Mouse (Mus musculus) kidney, adult 9 months (tissue): ENCODE results near the gene Adcyap1.

Experiments
- DNase-seq: peaks from one replicate; pipeline ENCODE4 v3.0.0; 2022

Gene Adcyap1

DNA sequence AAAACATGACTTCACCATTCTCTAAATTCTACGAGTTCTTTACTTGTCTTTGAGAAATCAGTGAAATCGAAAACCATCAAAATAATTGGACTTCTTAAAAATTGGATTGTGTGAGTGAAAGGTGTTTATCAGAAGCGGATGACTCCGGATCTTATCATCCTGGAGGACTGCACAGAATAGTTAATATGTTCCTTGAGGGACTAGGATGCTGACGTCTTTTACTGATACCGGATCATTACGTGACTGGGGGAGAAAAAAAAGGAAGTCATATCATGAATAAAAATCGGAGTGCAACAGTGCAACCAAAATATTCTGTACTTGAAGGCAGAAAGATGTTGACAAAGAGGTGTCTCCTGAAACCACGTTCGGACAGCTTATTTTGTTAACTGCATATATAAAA is at the start of gene Adcyap1:
Gene Adcyap1 (plus strand): TSS at position 301 of the 400 bp plus-strand sequence.
- DNase-seq: no peak

DNA sequence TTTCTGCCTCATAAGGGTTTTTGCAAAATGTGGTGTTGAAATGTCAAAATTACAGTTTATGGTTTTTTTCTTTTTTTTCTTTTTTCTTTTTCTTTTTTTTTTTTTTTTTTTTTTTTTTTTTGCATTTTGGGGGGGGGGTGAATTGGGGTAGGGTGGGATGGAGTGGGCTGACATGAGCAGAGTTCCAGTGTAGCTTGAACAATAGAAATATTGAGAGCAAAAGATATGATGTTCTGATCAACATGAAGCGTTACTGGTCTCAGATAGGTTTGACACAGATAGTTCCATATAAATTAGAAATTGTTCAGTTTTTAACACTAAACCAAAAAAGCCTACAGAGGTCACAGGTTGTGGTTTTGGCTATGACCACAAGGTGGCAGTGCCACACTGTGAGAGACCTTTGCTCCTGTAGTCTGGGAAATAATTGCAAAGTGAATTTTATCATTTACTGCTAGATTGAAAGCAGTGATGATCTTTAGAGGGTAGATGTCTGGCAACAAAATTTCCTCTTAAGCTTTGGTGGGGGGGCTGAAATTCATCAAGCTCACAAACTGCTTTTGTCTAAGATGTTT is 40.5 kb upstream of the Adcyap1 start:
- DNase-seq: peak; percentile 47

DNA sequence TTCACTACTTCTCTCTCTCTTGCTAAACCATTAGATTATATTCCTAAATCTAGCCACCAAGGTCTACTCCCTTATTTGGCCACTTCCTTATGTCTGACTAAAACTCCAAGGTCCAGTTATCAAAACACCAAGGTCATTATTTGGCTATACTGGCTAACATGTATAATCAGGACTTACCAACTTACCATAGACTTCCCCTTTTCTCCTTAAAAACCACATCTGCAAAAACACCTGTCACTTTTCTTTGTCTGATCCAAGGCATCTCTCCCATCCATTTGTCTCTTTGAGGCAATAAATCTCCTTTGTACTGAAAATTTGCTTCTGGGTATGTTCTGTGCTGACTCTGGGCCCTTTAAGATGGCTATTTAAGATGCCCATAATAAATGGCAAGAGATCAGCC is 29.2 kb upstream of the Adcyap1 start:
- DNase-seq: no peak

DNA sequence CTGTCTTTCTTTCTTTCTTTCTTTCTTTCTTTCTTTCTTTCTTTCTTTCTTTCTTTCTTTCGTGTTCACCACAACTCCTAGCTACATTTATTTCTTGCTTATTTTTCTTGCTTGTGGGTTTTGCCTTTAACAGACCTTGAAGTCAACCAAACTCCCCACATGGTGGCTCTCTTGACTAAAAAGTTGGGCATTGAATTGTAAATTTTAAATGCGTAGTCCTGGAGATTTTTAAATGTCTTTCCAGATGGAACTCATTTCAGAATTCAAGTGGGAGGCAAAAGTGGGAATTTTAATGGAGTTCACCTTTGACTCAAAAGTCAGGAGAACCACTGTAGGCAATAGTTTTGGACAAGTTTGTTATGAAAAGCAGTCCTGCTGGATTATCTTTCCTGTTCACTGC is 2.0 kb upstream of the Adcyap1 start:
- no peak for DNase-seq

DNA sequence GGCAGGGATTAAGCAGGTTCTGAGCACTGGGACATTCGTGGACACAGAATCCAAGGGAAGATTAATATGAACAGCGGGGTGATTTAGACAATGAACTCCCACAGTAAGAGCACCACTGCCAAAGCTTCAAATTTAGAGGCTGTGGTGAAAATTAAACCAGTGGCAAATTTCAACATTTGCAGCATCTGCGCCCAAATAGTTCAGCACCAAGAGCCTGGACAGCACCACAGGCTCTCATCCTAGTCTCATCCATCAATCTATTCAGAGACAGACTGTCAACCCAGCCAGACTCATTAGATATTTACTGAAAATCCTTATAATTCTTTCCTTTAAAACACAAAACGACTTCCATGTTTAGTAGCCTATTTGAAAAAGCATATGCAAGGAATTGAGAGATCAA is 604 bp upstream of the Adcyap1 start:
- DNase-seq: no peak

DNA sequence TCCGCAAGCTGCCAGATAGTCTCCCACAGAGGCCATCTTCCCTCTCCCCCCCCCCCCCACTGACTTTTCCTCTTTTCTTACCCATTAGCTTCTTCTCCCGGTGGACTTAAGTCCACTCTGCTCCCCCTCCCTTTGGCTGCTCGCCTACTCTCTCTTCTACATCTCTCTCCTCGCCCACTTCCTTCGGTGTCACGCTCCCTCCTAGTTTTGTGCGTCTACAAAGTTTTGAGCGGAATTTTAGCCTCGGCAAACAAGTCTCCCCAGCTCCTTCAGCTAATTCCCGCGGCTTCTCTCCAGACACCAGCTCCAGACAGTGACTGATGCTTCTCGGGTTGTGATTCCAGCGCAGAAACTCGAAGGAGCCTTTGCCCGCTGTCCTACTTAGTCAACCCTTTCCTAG is 401 bp downstream of the Adcyap1 start:
- DNase-seq: no peak

DNA sequence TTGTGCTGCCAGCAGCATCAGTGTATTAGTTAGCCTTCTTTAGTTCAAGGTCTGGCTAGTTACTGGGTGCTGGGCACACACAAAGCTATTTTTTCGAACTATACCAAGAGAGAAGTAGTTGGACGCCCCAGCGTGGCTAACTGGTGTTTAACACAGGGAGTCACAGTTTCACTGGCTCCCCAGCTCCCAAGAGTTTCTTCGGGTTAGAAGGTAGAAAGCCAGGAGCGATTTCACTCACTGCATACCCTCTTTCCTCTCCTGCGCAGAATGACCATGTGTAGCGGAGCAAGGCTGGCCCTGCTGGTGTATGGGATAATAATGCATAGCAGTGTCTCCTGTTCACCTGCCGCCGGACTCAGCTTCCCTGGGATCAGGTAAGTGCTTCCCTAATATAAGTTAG is 930 bp downstream of the Adcyap1 start:
- DNase-seq: no peak

DNA sequence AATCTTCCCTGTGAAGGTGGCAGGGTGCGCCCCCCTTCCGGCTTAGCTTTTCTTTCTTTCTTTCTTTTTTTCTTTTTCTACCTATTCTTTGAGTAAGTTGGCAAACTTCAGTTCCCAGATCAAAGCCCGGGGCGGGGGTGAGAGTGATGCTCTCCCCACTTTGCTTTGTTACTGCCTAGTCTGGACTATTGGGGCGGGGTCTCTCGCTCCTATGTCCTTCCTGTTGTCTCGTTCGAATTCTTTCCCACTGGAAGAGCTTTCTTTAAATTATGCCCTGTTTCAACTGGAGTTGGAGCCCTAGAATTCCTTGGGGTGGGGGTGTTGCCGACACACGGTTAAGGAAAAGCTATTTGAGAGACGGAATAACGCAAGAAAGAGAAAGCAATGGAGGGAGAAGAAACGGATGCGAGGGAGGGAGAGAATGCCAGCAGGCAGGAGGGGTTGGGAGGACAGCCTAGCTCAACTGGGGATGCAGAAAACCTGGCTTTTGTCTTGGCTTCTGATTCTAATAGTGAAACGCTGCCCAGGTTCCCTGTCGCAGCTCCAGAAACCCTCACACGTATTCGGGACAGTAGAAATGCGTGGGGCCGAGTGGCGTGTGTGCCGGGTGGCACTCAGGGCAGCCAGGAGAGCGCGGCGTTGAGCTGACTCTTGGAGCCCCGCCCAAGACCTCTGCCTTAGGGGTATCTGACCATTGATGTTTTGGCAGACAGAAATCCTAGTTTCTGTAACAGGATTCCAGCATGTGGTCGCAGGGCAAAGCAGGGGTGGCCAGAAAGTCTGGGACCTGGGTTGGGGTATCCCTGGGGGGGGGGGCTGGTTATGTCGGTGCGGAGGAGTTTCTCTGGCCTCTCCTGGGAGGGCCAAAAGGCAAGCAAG is 1.8 kb downstream of the Adcyap1 start:
- DNase-seq: no peak

DNA sequence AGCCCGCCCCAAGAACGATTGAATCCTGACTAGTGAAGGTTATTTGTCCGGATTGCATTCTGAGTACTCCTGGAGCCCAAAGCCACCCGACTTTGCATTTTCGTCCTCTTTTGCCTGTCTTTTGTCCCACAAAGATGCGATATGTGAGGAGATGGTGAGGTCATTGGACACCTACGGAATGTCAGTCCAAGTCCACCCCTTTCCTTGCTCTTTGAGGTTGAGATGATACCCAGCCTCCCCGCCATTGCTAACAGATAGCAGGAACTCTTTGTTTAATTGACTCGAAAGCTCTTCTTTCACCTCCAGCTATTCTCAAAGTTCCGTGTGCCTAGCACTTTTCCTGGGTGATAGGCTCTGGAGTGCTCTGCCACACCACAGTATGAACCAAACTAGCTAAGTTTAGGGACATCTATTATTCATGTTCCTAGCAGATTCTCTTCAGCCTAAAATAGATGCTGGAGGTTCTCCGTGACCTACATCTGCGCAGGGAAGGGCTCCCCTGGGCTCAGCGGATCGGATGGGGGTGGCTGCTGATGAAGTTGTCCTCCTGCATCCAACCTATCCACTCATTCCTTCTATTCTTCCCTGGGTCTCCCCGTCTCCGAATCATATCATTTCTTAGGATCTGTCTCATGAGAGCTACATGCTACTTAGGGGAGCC is 2.6 kb downstream of the Adcyap1 start:
- DNase-seq: no peak

DNA sequence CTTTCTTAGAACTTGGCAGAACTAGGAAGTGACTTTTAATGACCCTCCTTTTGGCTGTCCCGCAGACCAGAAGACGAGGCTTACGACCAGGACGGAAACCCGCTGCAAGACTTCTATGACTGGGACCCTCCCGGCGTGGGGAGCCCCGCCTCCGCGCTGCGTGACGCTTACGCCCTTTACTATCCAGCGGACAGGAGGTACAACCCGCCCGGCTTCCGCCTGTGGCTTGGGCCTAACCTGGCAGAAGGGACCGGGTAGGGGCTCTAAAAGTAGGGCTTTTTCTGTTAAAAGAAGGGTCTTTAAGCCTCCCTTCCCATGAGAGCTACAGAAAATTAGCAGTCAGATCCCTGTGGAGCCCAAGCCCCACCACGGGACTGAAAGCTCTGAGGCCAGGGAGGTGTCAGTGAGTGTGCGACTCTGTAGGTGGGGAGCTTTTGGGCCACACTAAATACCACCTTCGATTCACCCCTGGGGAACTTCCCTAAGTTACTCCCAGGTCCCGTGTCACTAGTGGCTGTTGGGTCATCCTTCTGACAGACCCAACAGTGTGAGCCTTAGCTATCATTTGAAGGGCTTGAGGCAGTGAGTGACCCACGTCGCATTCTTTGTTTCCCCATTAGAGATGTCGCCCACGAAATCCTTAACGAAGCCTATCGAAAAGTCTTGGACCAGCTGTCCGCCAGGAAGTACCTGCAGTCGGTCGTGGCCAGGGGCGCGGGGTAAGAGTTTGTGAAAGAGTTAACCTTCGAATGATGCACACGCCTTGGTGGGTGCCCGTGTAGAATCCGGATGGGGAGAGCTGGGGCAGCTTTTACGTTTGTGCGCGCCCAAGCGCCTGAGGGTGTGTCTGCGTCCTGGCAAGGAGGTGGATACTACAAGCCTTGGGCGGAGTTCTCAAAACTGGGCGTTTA is 3.6 kb downstream of the Adcyap1 start:
- DNase-seq: no peak

DNA sequence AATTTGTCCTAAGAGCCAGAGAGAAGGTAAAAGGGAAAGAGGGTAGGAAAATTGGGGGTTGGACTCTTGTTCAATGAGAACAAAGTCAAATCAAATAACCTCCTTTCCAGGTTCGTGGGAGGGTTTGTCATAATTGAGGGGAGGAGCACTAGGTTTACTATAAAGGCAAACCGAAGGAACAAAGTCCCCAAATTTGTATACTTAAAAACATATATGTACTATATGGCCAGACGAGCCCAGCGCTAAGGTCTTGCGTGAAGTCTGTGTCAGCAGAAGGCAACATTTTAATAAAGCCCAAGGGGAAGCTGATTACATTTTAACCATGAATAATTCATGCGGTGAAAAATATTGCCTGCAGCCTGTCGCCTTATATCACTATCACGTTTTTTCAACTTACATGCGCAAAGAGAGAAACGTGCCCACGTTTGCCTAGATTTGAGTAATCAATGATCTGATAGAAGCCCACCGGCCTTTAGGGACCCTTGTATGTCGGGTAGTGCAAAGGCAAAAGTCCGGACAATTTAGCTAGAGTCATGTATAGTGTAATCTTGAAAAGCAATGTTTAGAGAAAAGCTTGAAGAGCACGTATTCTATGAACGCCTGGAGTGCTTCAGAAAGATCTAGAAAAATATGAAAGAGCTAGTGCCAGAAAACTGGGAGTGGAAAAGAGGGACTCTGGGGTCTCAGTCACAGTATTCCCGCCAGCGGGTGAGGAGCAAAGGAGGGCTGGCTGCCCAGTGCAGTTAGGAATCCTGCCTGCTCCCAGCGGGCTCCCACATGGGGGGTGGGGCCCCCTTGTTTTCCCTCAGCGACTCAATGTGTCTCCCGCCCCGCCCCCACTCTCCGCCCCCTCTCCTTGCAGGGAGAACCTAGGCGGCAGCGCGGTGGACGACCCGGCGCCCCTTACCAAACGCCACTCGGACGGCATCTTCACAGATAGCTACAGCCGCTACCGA is 4.5 kb downstream of the Adcyap1 start:
- no peak for DNase-seq

DNA sequence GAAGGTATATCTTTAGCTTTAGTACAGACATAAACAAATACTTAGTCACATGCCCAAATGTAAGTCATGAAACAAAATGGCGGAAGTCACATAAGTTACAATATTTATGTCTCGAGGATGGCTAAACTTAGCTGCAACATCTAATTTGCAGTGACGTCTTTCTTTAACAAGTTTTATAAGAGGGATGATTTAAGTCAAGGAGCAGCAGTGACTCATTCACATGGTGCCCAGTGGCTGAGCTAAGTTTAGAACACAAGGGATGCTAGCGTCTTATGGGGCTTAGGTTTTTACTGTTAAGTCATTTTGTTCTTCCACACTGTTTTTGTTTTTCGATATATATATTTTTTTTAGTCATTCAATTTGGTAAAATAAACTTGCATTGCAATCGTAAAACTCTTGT is 19.0 kb downstream of the Adcyap1 start:
- no peak for DNase-seq

DNA sequence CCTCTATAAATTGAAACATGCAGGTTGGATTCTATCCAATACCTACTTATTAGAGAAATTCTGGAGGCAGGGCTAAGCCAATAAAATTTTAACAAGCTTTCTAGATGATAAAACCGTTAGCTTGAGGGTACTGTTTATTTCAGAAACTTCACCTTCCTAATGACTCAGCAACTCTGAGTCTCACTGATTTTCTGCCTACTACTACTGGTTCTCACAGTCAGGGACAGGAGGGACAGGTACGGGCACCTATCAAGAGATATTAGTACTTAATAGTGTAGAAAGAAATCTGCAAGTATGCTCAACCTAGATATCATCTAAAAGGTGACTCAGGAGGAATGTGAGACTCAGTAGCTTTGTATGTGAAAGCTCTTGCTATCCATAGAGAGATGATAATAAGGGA is 19.8 kb downstream of the Adcyap1 start:
- no peak for DNase-seq

DNA sequence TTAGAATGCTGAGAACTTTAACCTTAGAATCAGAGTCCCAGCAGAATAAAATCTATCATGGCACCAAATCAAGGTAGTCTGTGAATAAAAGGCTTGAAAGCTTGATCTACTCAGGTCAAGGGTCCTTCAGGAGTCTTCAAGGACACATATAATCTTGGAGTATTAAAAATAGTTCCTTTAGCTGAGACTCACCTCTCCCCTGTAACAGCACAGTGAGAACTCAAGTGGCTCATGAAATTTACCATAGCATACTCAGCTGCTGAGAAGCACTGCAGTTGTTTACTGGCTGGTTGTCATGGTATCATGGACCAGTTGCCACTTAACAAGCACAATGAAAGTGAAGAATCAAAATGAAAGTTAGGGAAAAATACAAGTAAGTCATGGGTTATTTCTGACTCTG is 38.5 kb downstream of the Adcyap1 start:
- DNase-seq: no peak
